Mouse (Mus musculus) ES-Bruce4 (cell line): ENCODE measurements at regions not wholly inside any gene's neighbourhood (a gene's known extent, or its start where the extent isn't known, plus 50 kb on each side); places are given as distances from the start of the nearest gene placed in this dataset.

Experiments
- CTCF ChIP-seq: IDR thresholded peaks from one replicate; pipeline ENCODE4 v1.8.1; 2011; ENCODE audit warnings: low read depth, low read length
- EP300 ChIP-seq: IDR thresholded peaks from 2 replicates; pipeline ENCODE4 v1.6.1; 2011; ENCODE audit warnings: low read depth, low read length; ENCODE audit not compliant: insufficient read depth

DNA sequence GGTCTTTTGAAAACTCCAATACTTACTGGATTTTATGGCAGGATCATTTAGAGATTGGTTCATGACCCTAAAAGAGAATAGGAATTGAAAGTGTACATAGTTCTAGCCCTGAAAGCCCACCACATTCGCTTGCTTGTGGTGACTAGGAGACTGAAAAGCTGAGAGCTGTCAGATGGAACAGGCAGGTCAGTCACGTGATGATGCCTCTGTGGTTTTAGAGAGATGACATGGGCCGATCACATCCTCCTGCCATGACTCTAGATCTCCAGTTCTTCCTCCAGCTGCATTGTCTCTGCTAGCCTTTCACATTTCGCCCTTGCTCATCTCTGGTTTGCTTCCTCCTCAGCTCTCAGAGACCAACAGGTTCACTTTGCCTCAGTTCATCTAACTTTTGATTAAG, 98.6 kb upstream of the Slc7a14 start:
- TF ChIP-seq CTCF (no peak), EP300 (no peak)
